11 mouse cellular contexts compared by ENCODE assay signal in the genomic region with DNA sequence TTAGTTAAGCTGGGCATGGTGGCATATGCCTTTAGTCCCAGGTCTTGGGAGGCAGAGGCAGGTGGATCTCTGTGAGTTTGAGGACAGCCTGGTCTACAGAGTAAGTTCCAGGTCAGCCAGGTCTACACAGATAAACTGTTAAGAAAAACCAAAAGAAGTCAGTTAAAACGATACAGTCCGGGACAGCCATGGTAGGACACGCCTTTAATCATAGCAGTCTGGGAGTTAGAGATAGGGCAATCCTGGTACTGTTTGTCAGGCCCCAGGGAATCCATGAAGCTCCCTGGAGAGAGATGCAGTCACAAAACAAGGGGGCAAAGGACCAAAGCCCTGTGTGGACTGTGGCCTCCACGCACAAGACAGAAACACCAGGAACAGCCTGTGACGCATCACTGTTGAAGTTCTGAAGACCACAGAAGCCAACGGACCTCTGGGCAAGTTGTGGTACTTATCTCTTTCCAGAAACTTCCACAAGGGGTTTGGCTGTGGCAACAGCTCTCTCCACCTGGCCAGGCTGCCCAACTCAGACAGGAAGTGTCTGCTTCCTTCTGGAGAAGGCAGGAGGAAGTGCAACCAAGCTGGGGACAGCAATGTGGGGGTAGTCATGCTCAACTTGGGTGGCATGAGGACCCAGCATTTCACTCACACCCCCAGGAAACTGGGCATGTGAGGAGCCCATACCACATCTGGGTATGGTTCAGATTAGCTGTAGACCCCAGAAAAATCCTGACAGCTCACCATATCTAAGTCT. TPM values are rescaled to one million over a fixed set of nuclear protein-coding genes. Genes with fewer than 3 reads are reported as not detected.
A peak's percentile ranks its signal among the peaks of the same experiment; 100 is the strongest.
DNase-seq lines count a peak whose midpoint lies in the region; ATAC-seq lines count a peak whose summit lies in the region.
"Had no signal": no experiment of that assay in that cellular context is flagged by ENCODE, and none has a peak within 500 bp of the region (broad histone marks: within the 10 kb centered on the region; RNA-seq: fewer than 3 reads in every experiment).

No protein-coding gene starts in this region.

- 0 out of 2 replicates have a peak, but pooled peaks have one; percentile 39 for ATAC-seq in erythroid progenitor cell, adult 5-6 weeks (replicated peaks; ENCODE audit: low FRiP score, poor library complexity, severe bottlenecking)
- ATAC-seq in monocyte, adult 5-6 weeks (replicated peaks; ENCODE audit: insufficient number of reproducible peaks, low FRiP score, low TSS enrichment, poor library complexity, severe bottlenecking) = no peak; the same call in 1 of the 2 replicates
- no peak for ATAC-seq in intestine, embryonic 16.5 days

- H3K4me1 ChIP-seq in intestine, embryonic 16.5 days (ENCODE audit: control insufficient read depth, insufficient read depth, low read length) = peaks cover 11% of the 10 kb centered on the region
- H3K4me1 ChIP-seq: hindbrain, embryonic 15.5 days had no signal

- WGBS in intestine, embryonic 16.5 days = 74% methylated on average over 6 of the region's 6 CpGs

- no peaks in the 10 kb centered on the region for H3K27me3 ChIP-seq in intestine, embryonic 16.5 days (replicated peaks; ENCODE audit: control insufficient read depth, insufficient read depth, low read length)

- H3K27ac ChIP-seq in intestine, embryonic 16.5 days (ENCODE audit: low read length) = no peak overlapping the region
- H3K27ac ChIP-seq: hindbrain, embryonic 15.5 days; left cerebral cortex, adult 2 months; limb, embryonic 15.5 days had no signal

- no peak overlapping the region for H3K4me3 ChIP-seq in intestine, embryonic 16.5 days (ENCODE audit: low read length)
- H3K4me3 ChIP-seq: hindbrain, embryonic 15.5 days; left cerebral cortex, adult 2 months; limb, embryonic 15.5 days had no signal

- peak; percentile 98 for DNase-seq in 416B (ENCODE audit: low read depth)
- DNase-seq in A20 (ENCODE audit: low read depth, low spot score) = peak; percentile 77
- peak; percentile 34 for DNase-seq in lung, postnatal 10 days
- no peak for DNase-seq in kidney, postnatal 10 days
- DNase-seq in left cerebral cortex, adult 18-20 months (ENCODE audit: low spot score in 2 of 2) = no peak

- H3K9me3 ChIP-seq in intestine, embryonic 16.5 days (ENCODE audit: control insufficient read depth, low read length) = no peaks in the 10 kb centered on the region
- H3K9me3 ChIP-seq: hindbrain, embryonic 15.5 days; limb, embryonic 15.5 days had no signal

- no peak overlapping the region for H3K4me2 ChIP-seq in intestine, embryonic 16.5 days (ENCODE audit: low read depth, low read length)
- H3K4me2 ChIP-seq: hindbrain, embryonic 15.5 days; limb, embryonic 15.5 days had no signal

- no peak overlapping the region for H3K9ac ChIP-seq in intestine, embryonic 16.5 days (ENCODE audit: low read depth, low read length)
- H3K9ac ChIP-seq: hindbrain, embryonic 15.5 days; limb, embryonic 15.5 days had no signal

- no peaks in the 10 kb centered on the region for H3K36me3 ChIP-seq in intestine, embryonic 16.5 days (ENCODE audit: control insufficient read depth, insufficient read depth, low read length)
- H3K36me3 ChIP-seq: hindbrain, embryonic 15.5 days; limb, embryonic 15.5 days had no signal

RNA-seq across cellular contexts. Expression of gene Gna15, which starts 4.6 kb away (rescaled TPM):
- total RNA-seq in erythroid progenitor cell, adult 5-6 weeks (2015; ENCODE audit: low replicate concordance) = 1.4 TPM in 1 of 2 replicates, not detected in the other
- 2.6 and 4.9 TPM in 2 replicates for total RNA-seq in erythroid progenitor cell, adult 5-6 weeks (2017; ENCODE audit: low replicate concordance)
- 20.3 to 41.0 TPM (median 29.4 TPM) in 3 replicates for total RNA-seq in monocyte, adult 5-6 weeks (2017)
- total RNA-seq in left cerebral cortex, adult 18-20 months (2021) = 1 to 10 TPM; 2.6 to 3.5 TPM
- 1.1 and 1.5 TPM in 2 replicates for polyA plus RNA-seq in intestine, embryonic 16.5 days (2015; fragmentation: Nextera tagmentation; extraction: Ambion mirVana)

RNA-seq across cellular contexts. Expression of gene S1pr4, which starts 19.5 kb away (rescaled TPM):
- total RNA-seq in erythroid progenitor cell, adult 5-6 weeks (2015; ENCODE audit: low replicate concordance) = 2.2 and 5.4 TPM in 2 replicates
- 2.3 and 3.7 TPM in 2 replicates for total RNA-seq in erythroid progenitor cell, adult 5-6 weeks (2017; ENCODE audit: low replicate concordance)
- total RNA-seq in monocyte, adult 5-6 weeks (2017) = 20.5 to 50.8 TPM (median 33.5 TPM) in 3 replicates
- total RNA-seq in left cerebral cortex, adult 18-20 months (2021) = under 1 TPM; 0.58 to 0.82 TPM
- 0.86 and 0.99 TPM in 2 replicates for polyA plus RNA-seq in intestine, embryonic 16.5 days (2015; fragmentation: Nextera tagmentation; extraction: Ambion mirVana)

RNA-seq across cellular contexts. Expression of gene Ncln, which starts 23.2 kb away (rescaled TPM):
- 8.6 and 37.7 TPM in 2 replicates for total RNA-seq in erythroid progenitor cell, adult 5-6 weeks (2015; ENCODE audit: low replicate concordance)
- total RNA-seq in erythroid progenitor cell, adult 5-6 weeks (2017; ENCODE audit: low replicate concordance) = 8.7 and 27.1 TPM in 2 replicates
- 42.6 to 86.4 TPM (median 79.6 TPM) in 3 replicates for total RNA-seq in monocyte, adult 5-6 weeks (2017)
- total RNA-seq in left cerebral cortex, adult 18-20 months (2021) = 10 to 100 TPM; 68.1 to 85.1 TPM
- polyA plus RNA-seq in intestine, embryonic 16.5 days (2015; fragmentation: Nextera tagmentation; extraction: Ambion mirVana) = 126 and 137 TPM in 2 replicates

RNA-seq across cellular contexts. Expression of gene Gna11, which starts 25.6 kb away (rescaled TPM):
- total RNA-seq in erythroid progenitor cell, adult 5-6 weeks (2015; ENCODE audit: low replicate concordance) = 7.2 and 11.3 TPM in 2 replicates
- total RNA-seq in erythroid progenitor cell, adult 5-6 weeks (2017; ENCODE audit: low replicate concordance) = 8.0 and 11.0 TPM in 2 replicates
- 2.2 to 17.5 TPM (median 15.1 TPM) in 3 replicates for total RNA-seq in monocyte, adult 5-6 weeks (2017)
- total RNA-seq in left cerebral cortex, adult 18-20 months (2021) = 100 to 1,000 TPM; 105 to 114 TPM
- polyA plus RNA-seq in intestine, embryonic 16.5 days (2015; fragmentation: Nextera tagmentation; extraction: Ambion mirVana) = 296 and 339 TPM in 2 replicates

RNA-seq across cellular contexts. Expression of gene Celf5, which starts 36.9 kb away (rescaled TPM):
- not detected in 2 replicates for total RNA-seq in erythroid progenitor cell, adult 5-6 weeks (2015; ENCODE audit: low replicate concordance)
- not detected in 2 replicates for total RNA-seq in erythroid progenitor cell, adult 5-6 weeks (2017; ENCODE audit: low replicate concordance)
- total RNA-seq in monocyte, adult 5-6 weeks (2017) = 0.32 TPM in 1 of 3 replicates, not detected in the others
- 100 to 1,000 TPM; 242 to 259 TPM for total RNA-seq in left cerebral cortex, adult 18-20 months (2021)
- 1.4 and 1.5 TPM in 2 replicates for polyA plus RNA-seq in intestine, embryonic 16.5 days (2015; fragmentation: Nextera tagmentation; extraction: Ambion mirVana)

Comparison
In these comparisons a context has a peak if more than half of its experiments do, and no peak if none do; other contexts are left out.
1. DNase-seq: peak in 416B (single experiment), A20 (single experiment) and lung, postnatal 10 days (single experiment); none in kidney, postnatal 10 days (single experiment) and left cerebral cortex, adult 18-20 months (0 of 2).